Mouse (Mus musculus) embryonic facial prominence, embryonic 12.5 days (tissue): Measurements from ENCODE around the gene Poldip2. TPM values are rescaled to one million over a fixed set of nuclear protein-coding genes. Genes with fewer than 3 reads are reported as not detected.

ENCODE experiments used
- polyA plus RNA-seq: library from polyadenylated mRNA; unstranded; fragments of >200 nt; fragmentation: Nextera tagmentation; extraction: Ambion mirVana; gene quantifications from 2 replicates; pipeline ENCODE4 v1.2.1, GENCODE M21; 2016

The Poldip2 gene
- polyA plus RNA-seq, 1 experiment from 2014 or later: 183 TPM

Other genes with a start within 250 kb of the Poldip2 start
- 0.32 and 0.52 TPM in 2 replicates for gene BC030499, start 221.4 kb upstream of the Poldip2 start, polyA plus RNA-seq
- gene Spag5, start 210.7 kb upstream of the Poldip2 start, polyA plus RNA-seq: 49.2 and 50.8 TPM in 2 replicates
- gene Aldoc, start 189.2 kb upstream of the Poldip2 start, polyA plus RNA-seq: 4.6 and 5.3 TPM in 2 replicates
- gene Pigs, start 183.8 kb upstream of the Poldip2 start, polyA plus RNA-seq: 71.1 and 74.3 TPM in 2 replicates
- gene Unc119, start 168.7 kb upstream of the Poldip2 start, polyA plus RNA-seq: 93.2 and 99.5 TPM in 2 replicates
- 0.09 and 0.18 TPM in 2 replicates for gene Foxn1, start 125.6 kb upstream of the Poldip2 start, polyA plus RNA-seq
- gene Slc13a2, start 90.0 kb upstream of the Poldip2 start, polyA plus RNA-seq: not detected in 2 replicates
- 15.4 and 15.5 TPM in 2 replicates for gene Slc46a1, start 46.5 kb upstream of the Poldip2 start, polyA plus RNA-seq
- gene Sarm1, start 14.4 kb upstream of the Poldip2 start, polyA plus RNA-seq: 5.2 and 7.3 TPM in 2 replicates
- 11.8 and 13.2 TPM in 2 replicates for gene Vtn, start 13.1 kb upstream of the Poldip2 start, polyA plus RNA-seq
- gene Sebox, start 8.7 kb upstream of the Poldip2 start, polyA plus RNA-seq: not detected in 2 replicates
- gene Tmem199, start within 50 bp of the Poldip2 start, polyA plus RNA-seq: 53.4 and 60.7 TPM in 2 replicates
- 78.2 and 82.2 TPM in 2 replicates for gene Tnfaip1, start 24.1 kb downstream of the Poldip2 start, polyA plus RNA-seq
- 136 and 139 TPM in 2 replicates for gene Ift20, start 24.2 kb downstream of the Poldip2 start, polyA plus RNA-seq
- 55.9 and 56.0 TPM in 2 replicates for gene Tmem97, start 38.6 kb downstream of the Poldip2 start, polyA plus RNA-seq
- 14.8 and 15.7 TPM in 2 replicates for gene Nlk, start 185.2 kb downstream of the Poldip2 start, polyA plus RNA-seq
- 43.0 and 43.1 TPM in 2 replicates for gene Ccnq, start 239.5 kb downstream of the Poldip2 start, polyA plus RNA-seq